Mouse (Mus musculus) embryonic facial prominence, embryonic 10.5 days (tissue): ENCODE data around the gene Kit. TPM values are rescaled to one million over a fixed set of nuclear protein-coding genes. Genes with fewer than 3 reads are reported as not detected.

ENCODE experiments used
- DNase-seq: peaks from one replicate; pipeline ENCODE4 v3.0.0-alpha.2; 2017; ENCODE audit warnings: low spot score
- H3K27ac ChIP-seq: fragments of 300-500 bp; sonication (generic); replicated peaks from 2 replicates; pipeline ENCODE4 v1.5.1; 2016; ENCODE audit warnings: mild to moderate bottlenecking
- H3K27me3 ChIP-seq: fragments of 300-500 bp; sonication (generic); replicated peaks from 2 replicates; pipeline ENCODE4 v1.6.1; 2016; ENCODE audit warnings: low read depth, mild to moderate bottlenecking; ENCODE audit not compliant: poor library complexity, severe bottlenecking
- H3K36me3 ChIP-seq: fragments of 300-500 bp; sonication (generic); replicated peaks from 2 replicates; pipeline ENCODE4 v1.6.1; 2016; ENCODE audit warnings: mild to moderate bottlenecking, moderate library complexity
- H3K4me1 ChIP-seq: fragments of 300-500 bp; sonication (generic); 2 replicates; pipeline ENCODE4 v1.6.1; 2016
- H3K4me3 ChIP-seq: fragments of 300-500 bp; sonication (generic); 2 replicates; pipeline ENCODE4 v1.5.1; 2016; ENCODE audit warnings: mild to moderate bottlenecking, moderate library complexity
- H3K9me3 ChIP-seq: fragments of 300-500 bp; sonication (generic); 2 replicates; pipeline ENCODE4 v1.6.1; 2016; ENCODE audit warnings: mild to moderate bottlenecking
- WGBS: fragments of 180-500 bp; shearing (Covaris S2); methylation state at CpG from one replicate; pipeline ENCODE4 v1.1.7; 2016; 5-methylcytosine and 5-hydroxymethylcytosine counted together
- polyA plus RNA-seq: library from polyadenylated mRNA; unstranded; fragments of >200 nt; fragmentation: Nextera tagmentation; extraction: Ambion mirVana; gene quantifications from 2 replicates; pipeline ENCODE4 v1.2.1, GENCODE M21; 2016

The Kit gene
- polyA plus RNA-seq, 1 experiment from 2014 or later: 24.3 TPM

DNA sequence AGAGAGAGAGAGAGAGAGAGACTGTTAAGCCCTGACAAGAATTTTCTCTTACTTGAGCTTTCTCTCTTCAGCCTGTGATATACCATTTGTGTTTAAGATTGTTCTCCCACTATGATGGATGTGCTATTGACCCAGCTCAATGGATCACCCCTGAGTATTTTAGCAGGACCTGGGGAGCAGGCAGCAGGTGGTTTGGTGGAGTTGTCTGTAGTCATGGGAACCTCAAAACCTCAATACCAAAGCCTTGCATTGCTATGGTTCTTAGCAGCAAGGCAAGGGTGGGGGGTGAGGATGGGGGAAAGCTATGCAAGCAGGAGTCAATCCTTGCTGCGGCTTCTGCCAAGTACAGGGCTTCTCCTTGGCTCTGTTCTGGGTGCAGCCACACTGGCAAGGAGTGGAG, 48.8 kb downstream of the Kit start:
- Histone ChIP-seq H3K4me3 (no peak overlapping the region), H3K4me1 (peaks cover 12% of the 10 kb centered on the region), H3K27me3 (no peaks in the 10 kb centered on the region), H3K27ac (no peak overlapping the region), H3K36me3 (peaks cover 43% of the 10 kb centered on the region), H3K9me3 (no peaks in the 10 kb centered on the region)
- 86% methylated on average over 1 of the region's 1 CpGs for WGBS
- no peak for DNase-seq

DNA sequence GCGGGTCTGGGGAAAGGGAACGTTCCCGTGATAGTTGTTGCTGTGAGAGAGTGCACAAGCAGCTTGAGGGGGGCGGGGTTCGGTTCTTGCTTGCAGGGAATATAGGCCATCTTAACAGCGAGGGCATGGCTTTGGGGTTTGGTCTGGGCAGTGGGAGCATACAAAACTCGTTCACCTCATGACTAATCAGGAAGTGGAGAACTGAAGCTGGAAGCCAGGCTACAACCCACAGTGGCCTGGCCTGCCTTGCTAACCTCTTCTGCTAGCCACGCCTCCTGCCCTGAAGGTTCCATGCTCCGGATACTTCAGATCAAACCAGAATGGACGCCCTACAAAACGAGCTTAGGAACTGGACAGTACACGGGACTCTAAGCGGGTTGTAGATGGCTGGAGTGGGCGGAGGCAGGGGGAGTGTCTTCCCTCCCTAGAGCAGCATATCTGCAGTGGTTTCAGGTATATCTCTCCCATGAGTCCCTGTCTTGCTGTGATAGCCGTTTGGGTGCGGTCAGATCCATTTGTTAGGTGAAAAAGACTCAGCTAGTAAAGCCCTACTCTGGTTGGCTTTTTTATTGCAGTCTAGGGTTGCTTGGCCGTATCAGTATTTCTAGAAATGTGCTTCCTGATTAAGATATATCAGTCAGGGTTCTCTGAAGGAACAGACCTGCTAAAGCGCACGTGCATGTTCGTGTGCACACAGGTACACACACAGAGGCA, 49.4 kb downstream of the Kit start:
- H3K4me1 ChIP-seq: peaks cover 12% of the 10 kb centered on the region
- no peak overlapping the region for H3K27ac ChIP-seq
- no peak overlapping the region for H3K4me3 ChIP-seq
- DNase-seq: no peak
- no peaks in the 10 kb centered on the region for H3K9me3 ChIP-seq
- H3K36me3 ChIP-seq: peaks cover 46% of the 10 kb centered on the region
- 91% methylated on average over 20 of the region's 20 CpGs for WGBS
- no peaks in the 10 kb centered on the region for H3K27me3 ChIP-seq

DNA sequence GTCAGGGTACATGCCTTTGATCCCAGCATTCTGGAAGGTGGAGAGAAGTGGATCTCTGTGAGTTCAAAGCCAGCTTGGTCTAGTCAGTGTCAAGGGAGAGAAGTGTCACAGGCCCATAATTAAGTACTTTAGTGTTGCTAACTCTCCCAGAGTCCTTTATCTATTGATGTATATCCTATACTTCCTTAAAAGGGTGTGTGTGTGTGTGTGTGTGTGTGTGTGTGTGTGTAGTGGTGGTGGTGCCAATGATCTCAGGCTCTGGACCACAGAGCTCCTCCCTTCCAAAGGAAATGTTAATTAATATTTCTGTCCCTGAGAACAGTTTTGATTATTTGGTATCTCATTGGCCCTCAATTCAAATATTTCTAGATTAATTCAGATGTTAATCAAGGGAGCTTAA, 50.3 kb downstream of the Kit start:
- Histone ChIP-seq H3K27me3 (no peaks in the 10 kb centered on the region), H3K4me3 (no peak overlapping the region), H3K27ac (no peak overlapping the region), H3K36me3 (peaks cover 46% of the 10 kb centered on the region), H3K9me3 (no peaks in the 10 kb centered on the region), H3K4me1 (peaks cover 12% of the 10 kb centered on the region)
- DNase-seq: no peak

GRCm38 (mm10) chr5:75626284-75626683, 51.6 kb downstream of the Kit start:
- no peak overlapping the region for H3K4me3 ChIP-seq
- H3K4me1 ChIP-seq: peaks cover 12% of the 10 kb centered on the region
- H3K27me3 ChIP-seq: no peaks in the 10 kb centered on the region
- no peak overlapping the region for H3K27ac ChIP-seq
- WGBS: 66% methylated on average over 8 of the region's 8 CpGs
- DNase-seq: peak; percentile 17
- peaks cover 36% of the 10 kb centered on the region for H3K36me3 ChIP-seq
- H3K9me3 ChIP-seq: no peaks in the 10 kb centered on the region

DNA sequence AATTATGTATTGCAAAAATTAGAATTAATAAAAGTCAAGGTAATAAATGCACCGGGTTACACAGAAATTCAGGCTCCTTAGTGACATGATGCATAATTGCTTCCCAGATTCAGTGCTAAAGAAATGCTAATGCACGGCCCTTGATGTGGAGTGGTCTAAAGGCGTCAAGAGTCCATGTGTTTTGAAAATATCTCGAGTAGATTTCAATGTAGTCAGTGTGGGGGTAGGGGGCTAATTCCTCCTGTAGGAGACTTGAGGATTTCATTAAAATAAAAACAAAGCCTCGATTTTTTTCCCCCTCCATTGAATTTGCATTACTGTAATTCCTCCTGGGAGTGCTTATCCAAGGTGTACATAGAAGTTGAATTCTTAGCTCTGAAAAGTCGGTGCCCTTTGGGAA, 52.0 kb downstream of the Kit start:
- 79% methylated on average over 6 of the region's 6 CpGs for WGBS
- Histone ChIP-seq H3K4me1 (peaks cover 12% of the 10 kb centered on the region), H3K27me3 (no peaks in the 10 kb centered on the region), H3K4me3 (no peak overlapping the region), H3K9me3 (no peaks in the 10 kb centered on the region), H3K27ac (no peak overlapping the region), H3K36me3 (peaks cover 32% of the 10 kb centered on the region)
- no peak for DNase-seq

DNA sequence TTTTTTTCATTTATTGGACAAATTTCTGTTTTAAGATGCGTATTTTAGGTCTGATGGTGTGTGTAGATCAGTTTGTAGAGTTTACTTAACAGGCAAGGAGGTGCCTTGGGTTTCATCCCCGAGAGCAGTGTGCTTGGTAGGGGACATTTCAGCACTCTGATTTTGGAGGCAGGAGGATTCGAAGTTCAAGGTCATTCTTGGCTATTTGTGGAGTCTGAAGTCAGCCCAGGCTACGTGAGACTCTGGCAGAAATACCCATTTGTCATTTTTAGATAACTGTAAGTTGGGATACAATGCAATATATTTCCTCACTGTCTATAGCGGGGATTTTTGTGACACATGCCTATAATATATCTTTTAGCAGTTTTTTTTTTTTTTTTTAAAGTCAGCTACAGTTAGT, 57.5 kb downstream of the Kit start:
- no peak overlapping the region for H3K4me3 ChIP-seq
- H3K4me1 ChIP-seq: 0 out of 2 replicates have a peak, but pooled peaks cover 6% of the 10 kb centered on the region
- H3K27ac ChIP-seq: no peak overlapping the region
- WGBS: 88% methylated on average over 5 of the region's 5 CpGs
- peaks cover 2% of the 10 kb centered on the region; the same call in 1 of the 2 replicates for H3K36me3 ChIP-seq
- DNase-seq: no peak
- H3K9me3 ChIP-seq: no peaks in the 10 kb centered on the region
- H3K27me3 ChIP-seq: no peaks in the 10 kb centered on the region

- Histone ChIP-seq H3K36me3 (peaks cover 2% of the 10 kb centered on the region; the same call in 1 of the 2 replicates), H3K4me3 (no peak overlapping the region), H3K4me1 (peaks cover 9% of the 10 kb centered on the region; the same call in 1 of the 2 replicates), H3K27me3 (no peaks in the 10 kb centered on the region), H3K9me3 (no peaks in the 10 kb centered on the region), H3K27ac (no peak overlapping the region)
- DNase-seq: no peak
- 91% methylated on average over 18 of the region's 18 CpGs for WGBS
These were observed 58.3 kb downstream of the Kit start for GRCm38 (mm10) chr5:75632846-75633640.

GRCm38 (mm10) chr5:75635385-75635784, 60.7 kb downstream of the Kit start:
- peaks cover 9% of the 10 kb centered on the region; the same call in 1 of the 2 replicates for H3K4me1 ChIP-seq
- 88% methylated on average over 12 of the region's 12 CpGs for WGBS
- no peaks in the 10 kb centered on the region for H3K9me3 ChIP-seq
- no peak for DNase-seq
- no peaks in the 10 kb centered on the region for H3K27me3 ChIP-seq
- H3K4me3 ChIP-seq: no peak overlapping the region
- no peak overlapping the region for H3K27ac ChIP-seq
- peaks cover 4% of the 10 kb centered on the region for H3K36me3 ChIP-seq

DNA sequence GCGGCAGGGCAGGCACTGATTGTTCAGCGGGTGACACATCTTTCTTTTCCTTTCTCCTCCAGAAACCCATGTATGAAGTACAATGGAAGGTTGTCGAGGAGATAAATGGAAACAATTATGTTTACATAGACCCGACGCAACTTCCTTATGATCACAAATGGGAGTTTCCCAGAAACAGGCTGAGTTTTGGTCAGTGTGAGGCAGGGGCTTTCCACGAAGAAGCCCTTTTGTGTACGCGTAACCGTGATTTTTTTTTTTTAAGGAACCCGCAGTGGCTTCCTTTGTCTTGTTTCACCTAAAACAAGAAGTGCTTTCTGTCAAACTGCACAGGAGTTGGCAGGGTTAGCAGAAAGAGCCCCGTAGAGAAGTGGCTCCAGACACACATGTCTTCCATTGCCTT, 65.9 kb downstream of the Kit start:
- H3K9me3 ChIP-seq: peaks cover 3% of the 10 kb centered on the region; the same call in 1 of the 2 replicates
- H3K27ac ChIP-seq: no peak overlapping the region
- no peak overlapping the region for H3K4me3 ChIP-seq
- no peaks in the 10 kb centered on the region for H3K27me3 ChIP-seq
- WGBS: 89% methylated on average over 11 of the region's 11 CpGs
- peaks cover 3% of the 10 kb centered on the region; the same call in 1 of the 2 replicates for H3K4me1 ChIP-seq
- peaks cover 23% of the 10 kb centered on the region for H3K36me3 ChIP-seq
- no peak for DNase-seq

DNA sequence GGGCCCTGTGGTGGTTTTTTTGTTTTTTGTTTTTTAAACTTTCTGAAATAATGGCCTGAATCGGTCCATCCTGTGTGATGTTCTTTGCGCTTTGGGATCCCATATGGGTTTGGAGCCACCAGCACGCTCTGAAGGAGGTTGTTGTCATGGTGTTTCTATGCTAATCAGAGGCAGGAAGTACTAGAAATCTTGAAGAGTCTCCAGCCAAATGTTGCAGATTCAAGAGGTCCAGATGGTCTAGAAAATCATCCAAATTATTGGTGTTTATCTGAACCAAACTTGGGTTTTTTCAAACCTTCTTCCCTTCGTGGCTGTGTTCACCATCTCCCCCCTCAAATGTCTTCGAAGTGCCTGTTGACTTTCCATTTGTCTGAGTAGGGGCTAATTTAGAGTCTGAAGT, 72.3 kb downstream of the Kit start:
- 93% methylated on average over 5 of the region's 5 CpGs for WGBS
- H3K27me3 ChIP-seq: no peaks in the 10 kb centered on the region
- H3K4me1 ChIP-seq: no peaks in the 10 kb centered on the region
- H3K9me3 ChIP-seq: peaks cover 3% of the 10 kb centered on the region; the same call in 1 of the 2 replicates
- H3K27ac ChIP-seq: no peak overlapping the region
- no peak overlapping the region for H3K4me3 ChIP-seq
- H3K36me3 ChIP-seq: peaks cover 31% of the 10 kb centered on the region
- no peak for DNase-seq

- H3K36me3 ChIP-seq: peaks cover 59% of the 10 kb centered on the region
- no peak for DNase-seq
These were observed 75.8 kb downstream of the Kit start for GRCm38 (mm10) chr5:75650566-75650965.

GRCm38 (mm10) chr5:75653431-75653830, 78.7 kb downstream of the Kit start:
- 80% methylated on average over 8 of the region's 8 CpGs for WGBS
- no peaks in the 10 kb centered on the region for H3K27me3 ChIP-seq
- no peak for DNase-seq
- no peak overlapping the region for H3K4me3 ChIP-seq
- H3K27ac ChIP-seq: no peak overlapping the region
- H3K36me3 ChIP-seq: peaks cover 48% of the 10 kb centered on the region
- no peaks in the 10 kb centered on the region for H3K9me3 ChIP-seq
- 0 out of 2 replicates have a peak, but pooled peaks cover 4% of the 10 kb centered on the region for H3K4me1 ChIP-seq

More at GRCm38 (mm10) chr5:75650566-75650965, 75.8 kb downstream of the Kit start:
- Histone ChIP-seq H3K27me3 (no peaks in the 10 kb centered on the region), H3K9me3 (peaks cover under 1% of the 10 kb centered on the region; the same call in 1 of the 2 replicates), H3K27ac (no peak overlapping the region), H3K4me3 (no peak overlapping the region), H3K4me1 (0 out of 2 replicates have a peak, but pooled peaks cover 4% of the 10 kb centered on the region)
- 83% methylated on average over 8 of the region's 8 CpGs for WGBS
